Mouse (Mus musculus): Measurements from ENCODE around the gene Foxp1.

- no peak for TF ChIP-seq CTCF (IDR thresholded peaks at IDR 0.05; ENCODE audit: low read depth)
- no peak for TF ChIP-seq EP300 (IDR thresholded peaks at IDR 0.05; ENCODE audit: low read depth)
These were observed 153.4 kb downstream of the Foxp1 start for GRCm38 (mm10) chr6:99369156-99369555.
